Mouse (Mus musculus) T-helper 17 cell (primary cell): ENCODE results near the gene Krt28.

Source experiments
- in situ Hi-C, 2 experiments: fragments of 300-600 bp; cut with MboI, MseI; formaldehyde crosslinking; loops; 1 replicate in 1 of 2; 2 replicates in 1 of 2; pipeline ENCODE4 v1.15.1; 2025; ENCODE audit warnings: high pct_unique_total_duplicates in 2 of 2

The Krt28 gene

GRCm38 (mm10) chr11:99374803-99375202 is at the start of gene Krt28:
Gene Krt28 (minus strand): TSS chr11:99374903.
- in situ Hi-C loops = no loop called here

- in situ Hi-C loops = no loop called here
Measured at GRCm38 (mm10) chr11:99422159-99422558, 47.5 kb upstream of the Krt28 start, which contains the start of gene Krt12. Gene Krt12 (minus strand): TSS chr11:99422259.

- in situ Hi-C loops = no loop called here
Measured at GRCm38 (mm10) chr11:99420586-99420985, 45.9 kb upstream of the Krt28 start.

- in situ Hi-C loops = no loop called here
Measured at GRCm38 (mm10) chr11:99417819-99418218, 43.1 kb upstream of the Krt28 start.

- in situ Hi-C loops = no loop called here
Measured at GRCm38 (mm10) chr11:99416902-99417301, 42.2 kb upstream of the Krt28 start.

GRCm38 (mm10) chr11:99414463-99415147 is 39.9 kb upstream of the Krt28 start:
- in situ Hi-C loops = loop anchor here in 1 of 2 experiments (5.0 kb wide), 1 partner anchor 48 kb away; no protein-coding TSS in a partner anchor

- in situ Hi-C loops = loop anchor here in 1 of 2 experiments (5.0 kb wide), 1 partner anchor 49 kb away; no protein-coding TSS in a partner anchor
Measured at GRCm38 (mm10) chr11:99413247-99413646, 38.5 kb upstream of the Krt28 start.

- in situ Hi-C loops = no loop called here
Measured at GRCm38 (mm10) chr11:99406186-99406585, 31.5 kb upstream of the Krt28 start.

- in situ Hi-C loops = no loop called here
Measured at GRCm38 (mm10) chr11:99399956-99400549, 25.4 kb upstream of the Krt28 start.

- in situ Hi-C loops = no loop called here
Measured at GRCm38 (mm10) chr11:99398832-99399231, 24.1 kb upstream of the Krt28 start.

GRCm38 (mm10) chr11:99398084-99398483 is 23.4 kb upstream of the Krt28 start:
- in situ Hi-C loops = no loop called here

- in situ Hi-C loops = no loop called here
Measured at GRCm38 (mm10) chr11:99396661-99397060, 22.0 kb upstream of the Krt28 start.

- in situ Hi-C loops = no loop called here
Measured at GRCm38 (mm10) chr11:99396034-99396433, 21.3 kb upstream of the Krt28 start.

- in situ Hi-C loops = no loop called here
Measured at GRCm38 (mm10) chr11:99392492-99392891, 17.8 kb upstream of the Krt28 start.

GRCm38 (mm10) chr11:99391375-99391774 is 16.7 kb upstream of the Krt28 start:
- in situ Hi-C loops = no loop called here

- in situ Hi-C loops = no loop called here
Measured at GRCm38 (mm10) chr11:99390866-99391265, 16.2 kb upstream of the Krt28 start.

GRCm38 (mm10) chr11:99389264-99389663 is 14.6 kb upstream of the Krt28 start, which contains the start of gene Krt10:
Gene Krt10 (minus strand): TSS chr11:99389364.
- in situ Hi-C loops = no loop called here

GRCm38 (mm10) chr11:99388661-99389060 is 14.0 kb upstream of the Krt28 start:
- in situ Hi-C loops = no loop called here

GRCm38 (mm10) chr11:99385813-99386721 is 11.4 kb upstream of the Krt28 start:
- in situ Hi-C loops = no loop called here

- in situ Hi-C loops = no loop called here
Measured at GRCm38 (mm10) chr11:99379568-99379967, 4.9 kb upstream of the Krt28 start.

- in situ Hi-C loops = no loop called here
Measured at GRCm38 (mm10) chr11:99369853-99370451, 4.8 kb downstream of the Krt28 start.

- in situ Hi-C loops = no loop called here
Measured at GRCm38 (mm10) chr11:99369229-99369628, 5.5 kb downstream of the Krt28 start.
